Mouse (Mus musculus): ENCODE data around the gene Cacna1c. TPM values are rescaled to one million over a fixed set of nuclear protein-coding genes. Genes with fewer than 3 reads are reported as not detected.

The Cacna1c gene
- polyA plus RNA-seq, 1 experiment from 2014 or later: 6.4 TPM

DNA sequence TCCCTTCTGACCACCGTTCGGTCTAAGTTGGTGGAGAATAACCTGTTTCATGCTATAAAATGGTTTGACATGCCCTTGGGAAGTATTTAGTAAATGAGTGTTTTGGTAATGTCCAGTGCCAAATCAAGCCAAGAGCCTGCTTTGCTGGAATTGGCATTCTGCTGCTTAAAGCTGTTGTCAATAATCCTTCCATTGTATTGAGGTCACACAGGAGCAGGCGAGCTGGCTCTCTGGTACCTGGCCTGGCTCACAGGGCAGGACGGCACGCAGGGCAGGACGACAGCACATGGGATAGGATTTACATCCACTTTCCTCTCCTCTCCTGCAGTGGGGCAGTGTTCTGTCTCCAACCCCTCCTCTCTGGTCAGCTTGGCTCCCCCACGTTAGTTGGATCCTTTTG is 156.4 kb downstream of the Cacna1c start:
- Histone ChIP-seq H3K27ac (replicated peaks) (0 out of 2 replicates have a peak overlapping the region, but pooled peaks have one; percentile 9), H3K4me3 (no peak overlapping the region), H3K9me3 (no peaks in the 10 kb centered on the region), H3K4me2 (replicated peaks) (no peak overlapping the region), H3K27me3 (no peaks in the 10 kb centered on the region), H3K4me1 (peaks cover 22% of the 10 kb centered on the region), H3K9ac (replicated peaks) (no peak overlapping the region), H3K36me3 (no peaks in the 10 kb centered on the region)
- 71% methylated on average over 7 of the region's 7 CpGs for WGBS
- ATAC-seq (replicated peaks): no peak

- no peak for ATAC-seq (replicated peaks)
- H3K9me3 ChIP-seq: no peaks in the 10 kb centered on the region
- H3K4me1 ChIP-seq: peaks cover 22% of the 10 kb centered on the region
- 0 out of 2 replicates have a peak overlapping the region, but pooled peaks have one; percentile 9 for H3K27ac ChIP-seq (replicated peaks)
- no peak overlapping the region for H3K9ac ChIP-seq (replicated peaks)
- no peak overlapping the region for H3K4me2 ChIP-seq (replicated peaks)
- H3K36me3 ChIP-seq: no peaks in the 10 kb centered on the region
- WGBS: 81% methylated on average over 5 of the region's 5 CpGs
- no peaks in the 10 kb centered on the region for H3K27me3 ChIP-seq
- H3K4me3 ChIP-seq: no peak overlapping the region
Measured at GRCm38 (mm10) chr6:119039293-119039692, 156.9 kb downstream of the Cacna1c start.

- H3K36me3 ChIP-seq: no peaks in the 10 kb centered on the region
- H3K27me3 ChIP-seq: no peaks in the 10 kb centered on the region
- no peak overlapping the region for H3K4me2 ChIP-seq (replicated peaks)
- no peaks in the 10 kb centered on the region for H3K9me3 ChIP-seq
- H3K27ac ChIP-seq (replicated peaks): no peak overlapping the region
- WGBS: 55% methylated on average over 6 of the region's 6 CpGs
- H3K9ac ChIP-seq (replicated peaks): no peak overlapping the region
- ATAC-seq (replicated peaks): no peak
- H3K4me1 ChIP-seq: peaks cover 22% of the 10 kb centered on the region
- no peak overlapping the region for H3K4me3 ChIP-seq
Measured at GRCm38 (mm10) chr6:119037815-119038214, 158.4 kb downstream of the Cacna1c start.

DNA sequence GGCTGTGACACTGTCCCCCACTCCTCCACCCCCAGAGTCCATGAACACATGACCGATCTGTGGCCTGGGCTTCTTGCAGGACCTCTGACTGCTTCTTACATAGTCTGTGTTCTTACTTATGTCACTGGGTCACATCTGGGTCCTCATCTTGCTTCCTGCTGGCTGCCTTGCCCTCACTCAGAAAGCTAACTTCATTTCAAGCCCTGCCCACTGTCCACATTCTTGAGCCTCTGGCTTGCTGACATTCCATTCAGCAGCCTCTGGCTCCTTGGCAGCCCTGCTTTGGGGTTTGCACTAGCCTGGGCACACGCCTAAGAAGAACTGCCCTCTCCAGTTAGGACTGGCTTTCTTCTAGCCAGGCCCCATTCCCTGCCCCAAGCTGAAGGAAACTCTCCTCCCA is 159.2 kb downstream of the Cacna1c start:
- no peak overlapping the region for H3K27ac ChIP-seq (replicated peaks)
- H3K36me3 ChIP-seq: no peaks in the 10 kb centered on the region
- no peak for ATAC-seq (replicated peaks)
- no peaks in the 10 kb centered on the region for H3K9me3 ChIP-seq
- no peak overlapping the region for H3K4me2 ChIP-seq (replicated peaks)
- no peak overlapping the region for H3K9ac ChIP-seq (replicated peaks)
- no peaks in the 10 kb centered on the region for H3K27me3 ChIP-seq
- peaks cover 22% of the 10 kb centered on the region for H3K4me1 ChIP-seq
- WGBS: 70% methylated on average over 2 of the region's 2 CpGs
- no peak overlapping the region for H3K4me3 ChIP-seq

DNA sequence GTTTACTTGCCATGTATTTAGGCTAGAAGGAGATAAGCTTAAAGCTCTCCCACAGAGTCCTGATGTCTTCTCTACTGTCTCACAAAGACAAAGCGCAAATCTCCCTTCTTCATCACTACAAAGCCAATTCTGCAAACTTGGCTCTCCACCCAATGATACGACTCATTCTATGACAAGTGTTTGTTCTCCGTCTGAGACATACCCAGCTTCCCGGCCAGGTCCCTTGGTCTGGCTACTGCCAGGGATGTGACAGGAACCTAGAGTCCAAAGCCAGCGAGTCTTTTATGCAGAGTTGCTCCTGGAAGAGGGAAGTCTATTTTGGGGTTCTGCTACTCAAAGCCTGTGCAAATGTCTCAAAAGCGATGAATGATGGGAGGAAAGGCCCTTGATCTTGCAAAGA is 160.9 kb downstream of the Cacna1c start:
- 83% methylated on average over 6 of the region's 6 CpGs for WGBS
- H3K9ac ChIP-seq (replicated peaks): no peak overlapping the region
- no peak for ATAC-seq (replicated peaks)
- peaks cover 19% of the 10 kb centered on the region for H3K4me1 ChIP-seq
- no peaks in the 10 kb centered on the region for H3K27me3 ChIP-seq
- H3K27ac ChIP-seq (replicated peaks): no peak overlapping the region
- no peak overlapping the region for H3K4me2 ChIP-seq (replicated peaks)
- H3K4me3 ChIP-seq: no peak overlapping the region
- H3K36me3 ChIP-seq: no peaks in the 10 kb centered on the region
- no peaks in the 10 kb centered on the region for H3K9me3 ChIP-seq

DNA sequence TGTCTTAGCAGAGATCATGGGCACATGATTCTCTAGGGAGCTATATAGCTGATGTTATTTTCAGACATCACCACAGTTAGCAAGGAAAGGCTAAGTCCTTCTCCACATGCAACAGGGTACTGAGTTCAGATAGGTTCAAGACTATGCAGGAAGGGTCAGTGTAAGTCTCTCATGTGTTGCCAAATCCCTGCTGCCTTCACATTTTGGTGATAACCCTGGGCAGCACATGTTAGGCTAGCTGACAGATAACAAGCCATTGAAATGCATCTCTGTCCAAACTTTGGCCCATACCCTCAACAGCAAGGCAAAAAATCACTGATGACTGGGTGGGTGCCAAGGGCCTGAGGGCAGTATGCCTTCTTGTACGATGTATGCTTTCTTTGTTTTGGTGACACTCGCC is 161.3 kb downstream of the Cacna1c start:
- Histone ChIP-seq H3K4me3 (no peak overlapping the region), H3K4me2 (replicated peaks) (no peak overlapping the region), H3K36me3 (no peaks in the 10 kb centered on the region), H3K27me3 (no peaks in the 10 kb centered on the region), H3K4me1 (peaks cover 15% of the 10 kb centered on the region), H3K9me3 (no peaks in the 10 kb centered on the region), H3K27ac (replicated peaks) (no peak overlapping the region), H3K9ac (replicated peaks) (no peak overlapping the region)
- no peak for ATAC-seq (replicated peaks)
- WGBS: 89% methylated on average over 2 of the region's 2 CpGs

DNA sequence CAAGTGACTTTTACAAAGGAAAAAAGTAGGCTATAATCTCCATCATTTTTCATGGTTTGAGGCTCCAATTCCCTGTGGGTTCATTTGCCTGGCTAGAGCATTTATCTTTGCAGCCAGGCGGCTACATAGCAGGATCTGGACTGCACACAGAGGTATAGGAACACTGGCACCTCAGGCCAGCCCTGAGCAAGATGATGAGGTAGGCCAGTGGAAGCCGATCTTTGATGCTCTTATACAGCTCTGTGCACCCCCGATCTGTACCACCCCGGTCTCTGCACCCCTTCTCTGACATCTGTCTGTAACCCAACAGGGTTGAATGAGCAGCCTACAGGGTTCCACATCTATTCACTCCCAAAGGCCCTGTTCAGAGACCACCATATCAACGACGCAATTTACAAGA is 168.3 kb downstream of the Cacna1c start:
- no peak for ATAC-seq (replicated peaks)

GRCm38 (mm10) chr6:119022850-119023249 is 173.4 kb downstream of the Cacna1c start:
- no peaks in the 10 kb centered on the region for H3K9me3 ChIP-seq
- 72% methylated on average over 2 of the region's 2 CpGs for WGBS
- ATAC-seq (replicated peaks): no peak
- no peak overlapping the region for H3K4me2 ChIP-seq (replicated peaks)
- H3K36me3 ChIP-seq: no peaks in the 10 kb centered on the region
- no peaks in the 10 kb centered on the region for H3K27me3 ChIP-seq
- no peak overlapping the region for H3K4me3 ChIP-seq
- no peak overlapping the region for H3K27ac ChIP-seq (replicated peaks)
- H3K4me1 ChIP-seq: peaks cover 5% of the 10 kb centered on the region
- no peak overlapping the region for H3K9ac ChIP-seq (replicated peaks)

More for the DNA sequence above, 168.3 kb downstream of the Cacna1c start:
- Histone ChIP-seq H3K27ac (replicated peaks) (no peak overlapping the region), H3K9ac (replicated peaks) (no peak overlapping the region), H3K9me3 (no peaks in the 10 kb centered on the region), H3K36me3 (no peaks in the 10 kb centered on the region), H3K4me1 (peaks cover 7% of the 10 kb centered on the region), H3K4me2 (replicated peaks) (no peak overlapping the region), H3K4me3 (no peak overlapping the region), H3K27me3 (no peaks in the 10 kb centered on the region)
- 77% methylated on average over 6 of the region's 6 CpGs for WGBS

DNA sequence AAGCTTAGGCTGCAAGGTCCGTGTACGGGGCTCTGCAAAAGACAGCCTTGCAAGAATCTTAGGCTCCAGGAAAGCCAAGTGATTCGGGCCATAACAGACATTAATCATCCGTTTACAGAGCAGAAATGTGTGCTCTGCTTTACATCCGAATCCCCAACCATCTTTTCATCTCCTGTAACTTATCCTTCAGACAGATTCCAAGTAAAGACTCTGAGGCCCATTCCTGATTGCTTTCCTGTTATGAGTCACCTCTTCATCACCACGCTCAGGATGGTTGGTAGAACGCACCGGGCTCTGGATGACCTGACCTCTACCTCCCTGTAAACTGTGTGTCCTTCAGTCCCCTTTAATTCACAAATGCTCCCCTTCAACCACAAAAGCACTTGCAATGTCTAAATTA is 175.0 kb downstream of the Cacna1c start:
- no peak overlapping the region for H3K27ac ChIP-seq (replicated peaks)
- no peaks in the 10 kb centered on the region for H3K9me3 ChIP-seq
- 87% methylated on average over 8 of the region's 8 CpGs for WGBS
- no peaks in the 10 kb centered on the region for H3K27me3 ChIP-seq
- no peak overlapping the region for H3K4me3 ChIP-seq
- ATAC-seq (replicated peaks): no peak
- no peaks in the 10 kb centered on the region for H3K4me1 ChIP-seq
- H3K36me3 ChIP-seq: no peaks in the 10 kb centered on the region
- no peak overlapping the region for H3K9ac ChIP-seq (replicated peaks)
- H3K4me2 ChIP-seq (replicated peaks): no peak overlapping the region

DNA sequence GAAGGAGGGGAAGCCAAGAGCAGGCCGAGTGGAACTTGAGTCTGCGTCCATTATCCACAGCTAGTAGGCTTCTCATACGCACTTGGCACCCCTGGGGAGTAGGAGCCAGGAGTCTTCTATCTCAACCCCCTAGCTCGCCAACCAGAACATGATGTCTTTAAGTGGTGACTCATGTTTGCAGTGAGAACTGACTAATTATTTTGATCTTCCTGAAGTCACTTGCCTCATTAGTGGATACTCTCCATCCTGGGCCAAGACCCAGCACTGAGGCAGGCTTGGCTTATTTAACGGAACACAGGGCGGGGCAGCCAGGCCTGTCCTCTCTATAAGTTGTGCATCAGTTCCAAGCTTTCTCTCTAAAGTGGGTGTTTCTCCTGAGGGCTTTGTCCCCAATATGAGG is 177.3 kb downstream of the Cacna1c start:
- no peaks in the 10 kb centered on the region for H3K36me3 ChIP-seq
- no peaks in the 10 kb centered on the region for H3K27me3 ChIP-seq
- no peak for ATAC-seq (replicated peaks)
- H3K9ac ChIP-seq (replicated peaks): no peak overlapping the region
- 91% methylated on average over 6 of the region's 6 CpGs for WGBS
- no peak overlapping the region for H3K27ac ChIP-seq (replicated peaks)
- H3K4me1 ChIP-seq: no peaks in the 10 kb centered on the region
- no peak overlapping the region for H3K4me3 ChIP-seq
- no peaks in the 10 kb centered on the region for H3K9me3 ChIP-seq
- H3K4me2 ChIP-seq (replicated peaks): no peak overlapping the region

- no peaks in the 10 kb centered on the region for H3K36me3 ChIP-seq
- H3K4me2 ChIP-seq (replicated peaks): no peak overlapping the region
- no peak overlapping the region for H3K9ac ChIP-seq (replicated peaks)
- WGBS: 100% methylated on average over 2 of the region's 2 CpGs
- H3K27ac ChIP-seq (replicated peaks): no peak overlapping the region
- H3K4me1 ChIP-seq: no peaks in the 10 kb centered on the region
- H3K27me3 ChIP-seq: no peaks in the 10 kb centered on the region
- no peak for ATAC-seq (replicated peaks)
- H3K4me3 ChIP-seq: no peak overlapping the region
- no peaks in the 10 kb centered on the region for H3K9me3 ChIP-seq
Measured at GRCm38 (mm10) chr6:119018256-119018655, 178.0 kb downstream of the Cacna1c start.

- no peak overlapping the region for H3K4me3 ChIP-seq
- no peak overlapping the region for H3K4me2 ChIP-seq (replicated peaks)
- H3K27me3 ChIP-seq: no peaks in the 10 kb centered on the region
- H3K27ac ChIP-seq (replicated peaks): no peak overlapping the region
- no peaks in the 10 kb centered on the region for H3K36me3 ChIP-seq
- no peaks in the 10 kb centered on the region for H3K9me3 ChIP-seq
- ATAC-seq (replicated peaks): no peak
- H3K4me1 ChIP-seq: no peaks in the 10 kb centered on the region
- no peak overlapping the region for H3K9ac ChIP-seq (replicated peaks)
- WGBS: 89% methylated on average over 10 of the region's 10 CpGs
Measured at GRCm38 (mm10) chr6:119017498-119017897, 178.7 kb downstream of the Cacna1c start.

- no peak overlapping the region for H3K4me3 ChIP-seq
- no peak for ATAC-seq (replicated peaks)
- H3K27me3 ChIP-seq: no peaks in the 10 kb centered on the region
- H3K36me3 ChIP-seq: no peaks in the 10 kb centered on the region
- WGBS: 81% methylated on average over 2 of the region's 2 CpGs
- no peak overlapping the region for H3K9ac ChIP-seq (replicated peaks)
- H3K27ac ChIP-seq (replicated peaks): no peak overlapping the region
- H3K4me2 ChIP-seq (replicated peaks): no peak overlapping the region
- no peaks in the 10 kb centered on the region for H3K9me3 ChIP-seq
- no peaks in the 10 kb centered on the region for H3K4me1 ChIP-seq
Measured at GRCm38 (mm10) chr6:119015346-119015745, 180.9 kb downstream of the Cacna1c start.

Measured in forebrain, embryonic 15.5 days (tissue).